11 mouse cellular contexts compared by ENCODE assay signal in genomic region chr5:39777094-39777710, GRCm38 (mm10). TPM values are rescaled to one million over a fixed set of nuclear protein-coding genes. Genes with fewer than 3 reads are reported as not detected.
DNase-seq lines count a peak whose midpoint lies in the region; ATAC-seq and TF ChIP-seq lines count a peak whose summit lies in the region.
"Had no signal": no experiment of that assay in that cellular context is flagged by ENCODE, and none has a peak within 500 bp of the region (broad histone marks: within the 10 kb centered on the region; RNA-seq: fewer than 3 reads in every experiment).

No protein-coding gene starts in this region.

- TF ChIP-seq CTCF in heart, postnatal 0 days (IDR thresholded peaks at IDR 0.05; ENCODE audit: low read depth), result no peak

- H3K9ac ChIP-seq in heart, postnatal 0 days (replicated peaks; ENCODE audit: low read depth, low read length), result no peak overlapping the region
- H3K9ac ChIP-seq in heart, embryonic 12.5 days, result no peak overlapping the region
- H3K9ac ChIP-seq: embryonic facial prominence, embryonic 12.5 days; liver, postnatal 0 days had no signal

- H3K36me3 ChIP-seq in heart, postnatal 0 days (replicated peaks; ENCODE audit: control insufficient read depth, insufficient read depth, low read length), result no peaks in the 10 kb centered on the region
- H3K36me3 ChIP-seq in heart, embryonic 12.5 days, result no peaks in the 10 kb centered on the region
- H3K36me3 ChIP-seq: embryonic facial prominence, embryonic 12.5 days had no signal

- 0 out of 2 replicates have a peak, but pooled peaks have one; percentile 37 for TF ChIP-seq EP300 in heart, postnatal 0 days (IDR thresholded peaks at IDR 0.05; ENCODE audit: low read depth)

- H3K4me3 ChIP-seq in heart, postnatal 0 days (ENCODE audit: low read depth, low read length), result no peak overlapping the region
- H3K4me3 ChIP-seq in heart, embryonic 12.5 days, result no peak overlapping the region
- H3K4me3 ChIP-seq: embryonic facial prominence, embryonic 12.5 days; megakaryocyte, embryonic 14.5 days had no signal

- H3K4me1 ChIP-seq in heart, postnatal 0 days (ENCODE audit: control insufficient read depth, insufficient read depth), result 0 out of 2 replicates have a peak, but pooled peaks cover 8% of the 10 kb centered on the region
- H3K4me1 ChIP-seq in heart, embryonic 12.5 days (replicated peaks), result no peaks in the 10 kb centered on the region
- H3K4me1 ChIP-seq: embryonic facial prominence, embryonic 12.5 days; megakaryocyte, embryonic 14.5 days had no signal

- H3K27me3 ChIP-seq in heart, postnatal 0 days (ENCODE audit: control insufficient read depth, insufficient read depth, low read length), result no peaks in the 10 kb centered on the region
- H3K27me3 ChIP-seq in heart, embryonic 12.5 days (replicated peaks), result no peaks in the 10 kb centered on the region
- H3K27me3 ChIP-seq: embryonic facial prominence, embryonic 12.5 days; megakaryocyte, embryonic 14.5 days had no signal

- peak; percentile 67 for ATAC-seq in heart, postnatal 0 days (ENCODE audit: insufficient read depth, low read depth)
- no peak for ATAC-seq in heart, embryonic 12.5 days (ENCODE audit: insufficient number of reproducible peaks, low FRiP score)
- ATAC-seq: liver, postnatal 0 days had no signal

- no peak overlapping the region for H3K27ac ChIP-seq in heart, postnatal 0 days (ENCODE audit: low read depth)
- no peak overlapping the region for H3K27ac ChIP-seq in heart, embryonic 12.5 days (ENCODE audit: poor library complexity, severe bottlenecking)
- H3K27ac ChIP-seq: embryonic facial prominence, embryonic 12.5 days had no signal

- no peak overlapping the region for H3K4me2 ChIP-seq in heart, postnatal 0 days (ENCODE audit: low read depth, low read length)
- H3K4me2 ChIP-seq in heart, embryonic 12.5 days, result no peak overlapping the region
- H3K4me2 ChIP-seq: embryonic facial prominence, embryonic 12.5 days had no signal

- DNase-seq in heart, postnatal 0 days (ENCODE audit: low spot score), result peak; percentile 55
- peak; percentile 8 for DNase-seq in layer of hippocampus, adult 9-11 months
- no peak for DNase-seq in layer of hippocampus, postnatal 10 days (ENCODE audit: low spot score in 2 of 2)
- DNase-seq in brain, adult 2 months (ENCODE audit: low read depth, low spot score), result peak; percentile 96
- peak; percentile 94 for DNase-seq in cerebellum, adult 9-10 months
- DNase-seq in adrenal gland, adult 8-10 months, result no peak
- DNase-seq in thymus, adult 18-20 months, result no peak
- DNase-seq: liver, postnatal 0 days had no signal

- H3K9me3 ChIP-seq in heart, postnatal 0 days (replicated peaks; ENCODE audit: control insufficient read depth, low read length), result no peaks in the 10 kb centered on the region
- no peaks in the 10 kb centered on the region for H3K9me3 ChIP-seq in heart, embryonic 12.5 days (replicated peaks)
- H3K9me3 ChIP-seq: embryonic facial prominence, embryonic 12.5 days; megakaryocyte, embryonic 14.5 days had no signal

- 31% methylated on average over 7 of the region's 7 CpGs for WGBS in heart, postnatal 0 days
- 56% methylated on average over 7 of the region's 7 CpGs for WGBS in heart, embryonic 12.5 days

RNA-seq across cellular contexts. Expression of gene Hs3st1, which starts 21.9 kb away (rescaled TPM):
- total RNA-seq in heart, postnatal 0 days (2014; rRNA removed; ENCODE audit: low replicate concordance), result 4.9 and 8.7 TPM in 2 replicates
- polyA plus RNA-seq in heart, postnatal 0 days (2015; fragmentation: Nextera tagmentation; extraction: Ambion mirVana), result 5.8 and 7.0 TPM in 2 replicates
- 7.3 and 8.5 TPM in 2 replicates for polyA plus RNA-seq in heart, embryonic 12.5 days (2016; fragmentation: Nextera tagmentation; extraction: Ambion mirVana)
- 10 to 100 TPM; 25.3 to 28.7 TPM for total RNA-seq in layer of hippocampus, postnatal 10 days (2021)
- 10 to 100 TPM in 3 of 4 experiments, 1 to 10 TPM in 1; 7.9 to 26.0 (median 12.5) TPM for total RNA-seq in adrenal gland, adult 8-10 months (2022)

Comparison
In these comparisons a context has a peak if more than half of its experiments do, and no peak if none do; other contexts are left out.
1. DNase-seq: peak in heart, postnatal 0 days (single experiment), layer of hippocampus, adult 9-11 months (single experiment), brain, adult 2 months (single experiment) and cerebellum, adult 9-10 months (single experiment); none in layer of hippocampus, postnatal 10 days (0 of 2), adrenal gland, adult 8-10 months (single experiment) and thymus, adult 18-20 months (0 of 2).